Mouse (Mus musculus): ENCODE measurements around the gene Mup4. TPM values are rescaled to one million over a fixed set of nuclear protein-coding genes. Genes with fewer than 3 reads are reported as not detected.

Gene Mup4
- polyA plus RNA-seq, 1 experiment from 2014 or later: not detected

GRCm38 (mm10) chr4:59907657-59908230 lies 52.8 kb downstream of the Mup4 start:
- H3K9me3 ChIP-seq (replicated peaks): no peaks in the 10 kb centered on the region
- H3K4me2 ChIP-seq: no peak overlapping the region
- no peak overlapping the region for H3K4me3 ChIP-seq (replicated peaks)
- 52% methylated on average over 10 of the region's 10 CpGs for WGBS
- H3K27ac ChIP-seq: no peak overlapping the region
- 0 out of 2 replicates have a peak, but pooled peaks cover 2% of the 10 kb centered on the region for H3K4me1 ChIP-seq
- no peaks in the 10 kb centered on the region for H3K27me3 ChIP-seq
- no peaks in the 10 kb centered on the region for H3K36me3 ChIP-seq
- peak; percentile 48 for ATAC-seq (replicated peaks; ENCODE audit: low FRiP score)
- no peak overlapping the region for H3K9ac ChIP-seq

DNA sequence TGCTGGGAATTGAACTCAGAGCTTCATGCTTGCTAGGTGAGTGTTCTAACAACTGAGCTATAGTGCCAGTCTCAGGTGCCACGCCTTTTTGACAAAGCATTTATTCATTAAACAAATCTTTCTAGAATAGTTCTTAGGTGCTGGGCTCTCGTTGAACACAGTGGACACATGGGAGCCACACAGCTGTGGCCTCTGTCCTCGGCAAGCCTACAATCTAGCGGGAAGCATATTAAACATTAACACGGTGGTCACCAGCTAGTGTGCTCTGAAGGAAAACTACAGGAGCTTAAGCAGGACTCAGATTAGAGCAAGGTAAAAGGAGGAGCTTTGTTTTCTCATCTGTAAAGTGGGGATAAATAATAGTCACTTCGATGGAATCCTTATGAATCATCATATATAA lies 53.4 kb downstream of the Mup4 start:
- Histone ChIP-seq H3K27ac (no peak overlapping the region), H3K36me3 (no peaks in the 10 kb centered on the region), H3K9ac (no peak overlapping the region), H3K27me3 (no peaks in the 10 kb centered on the region), H3K9me3 (replicated peaks) (no peaks in the 10 kb centered on the region), H3K4me2 (no peak overlapping the region), H3K4me1 (0 out of 2 replicates have a peak, but pooled peaks cover 2% of the 10 kb centered on the region), H3K4me3 (replicated peaks) (no peak overlapping the region)
- 69% methylated on average over 6 of the region's 6 CpGs for WGBS
- 0 out of 2 replicates have a peak, but pooled peaks have one; percentile 45 for ATAC-seq (replicated peaks; ENCODE audit: low FRiP score)

Other genes with a start within 250 kb of the Mup4 start
- 59.3 and 63.3 TPM in 2 replicates for gene Inip, start 159.1 kb downstream of the Mup4 start, polyA plus RNA-seq (2015; fragmentation: Nextera tagmentation; extraction: Ambion mirVana)
- gene Snx30, start 154.9 kb downstream of the Mup4 start, polyA plus RNA-seq (2015; fragmentation: Nextera tagmentation; extraction: Ambion mirVana): 6.0 and 7.7 TPM in 2 replicates
- gene Slc46a2, start 45.7 kb downstream of the Mup4 start, polyA plus RNA-seq (2015; fragmentation: Nextera tagmentation; extraction: Ambion mirVana): 0.05 TPM in 1 of 2 replicates, not detected in the other
- not detected in 2 replicates for gene Mup6, start 3.6 kb upstream of the Mup4 start, polyA plus RNA-seq (2015; fragmentation: Nextera tagmentation; extraction: Ambion mirVana)
- gene Mup7, start 109.8 kb upstream of the Mup4 start, polyA plus RNA-seq (2015; fragmentation: Nextera tagmentation; extraction: Ambion mirVana): not detected in 2 replicates
- not detected in 2 replicates for gene Mup2, start 193.6 kb upstream of the Mup4 start, polyA plus RNA-seq (2015; fragmentation: Nextera tagmentation; extraction: Ambion mirVana)